Mouse (Mus musculus) Patski (cell line): Measurements from ENCODE around the gene Slc43a2. TPM values are rescaled to one million over a fixed set of nuclear protein-coding genes. Genes with fewer than 3 reads are reported as not detected.

Experiments
- ATAC-seq: fragments of 100-300 bp; one replicate; pipeline ENCODE4 v1.8.0; 2021
- CTCF ChIA-PET: fragments of 350-600 bp; sonication (Branson Sonifier 250); formaldehyde crosslinking; loops from one replicate; lab custom pipeline; 2022; ENCODE audit warnings: inconsistent platforms; lab: Charles Lee
- POLR2A ChIA-PET: fragments of 350-600 bp; sonication (Branson Sonifier 250); formaldehyde crosslinking; loops from one replicate; lab custom pipeline; 2022; ENCODE audit warnings: antibody characterized with exemption, inconsistent platforms; lab: Charles Lee
- DNase-seq: peaks from one replicate; pipeline ENCODE4 v3.0.0-alpha.2; 2011; ENCODE audit warnings: low read depth, low spot score
- H3K27me3 ChIP-seq: fragments of 371-371 bp; one replicate; pipeline ENCODE4 v1.5.1; 2021
- CTCF ChIP-seq: fragments of 100-300 bp; IDR thresholded peaks from one replicate; pipeline ENCODE4 v1.5.1; 2021
- in situ Hi-C: fragments of 300-500 bp; cut with MboI; formaldehyde crosslinking; loops from 3 replicates; pipeline ENCODE4 v1.11.1; 2018; ENCODE audit warnings: low pct_unique_long_range_greater_than_20kb, mixed read lengths
- polyA plus RNA-seq: library from polyadenylated mRNA; unstranded; gene quantifications from one replicate; pipeline ENCODE4 v1.2.3, GENCODE M21; 2021

The Slc43a2 gene
- polyA plus RNA-seq, 1 experiment from 2014 or later: 10.0 TPM

- no peak for ATAC-seq
- DNase-seq: no peak
- ChIA-PET CTCF (interaction anchor here (1.1 kb wide), 1 partner anchor 15 kb away, joined by 3 read pairs; no protein-coding TSS in a partner anchor), POLR2A (no interaction called here)
- in situ Hi-C loops: no loop called here
- H3K27me3 ChIP-seq: no peaks in the 10 kb centered on the region
- TF ChIP-seq CTCF: no peak
These were observed 29.3 kb downstream of the Slc43a2 start for GRCm38 (mm10) chr11:75560530-75561409.

GRCm38 (mm10) chr11:75561410-75561791 is 29.9 kb downstream of the Slc43a2 start:
- TF ChIP-seq CTCF: no peak
- H3K27me3 ChIP-seq: no peaks in the 10 kb centered on the region
- DNase-seq (no peak), ATAC-seq (no peak)
- POLR2A ChIA-PET: no interaction called here
- in situ Hi-C loops: no loop called here
- CTCF ChIA-PET: no interaction called here

GRCm38 (mm10) chr11:75562840-75563239 is 31.3 kb downstream of the Slc43a2 start:
- POLR2A ChIA-PET: interaction anchor here (1.0 to 1.1 kb wide), 2 partner anchors 12 to 31 kb away, joined by 3 read pairs; partner anchors contain the start of gene Slc43a2
- CTCF ChIA-PET: interaction anchor here (1.0 to 1.2 kb wide), 3 partner anchors 10 to 12 kb away, joined by 3 to 4 read pairs (median 4); no protein-coding TSS in a partner anchor
- ATAC-seq: no peak
- DNase-seq: no peak
- in situ Hi-C loops: no loop called here
- H3K27me3 ChIP-seq: no peaks in the 10 kb centered on the region
- TF ChIP-seq CTCF: no peak

- CTCF ChIA-PET: interaction anchor here (1.1 to 1.2 kb wide), 2 partner anchors 34 to 40 kb away, joined by 3 read pairs; no protein-coding TSS in a partner anchor
- TF ChIP-seq CTCF: no peak
- POLR2A ChIA-PET: interaction anchor here (0.7 kb wide), 1 partner anchor 9 kb away, joined by 3 read pairs; no protein-coding TSS in a partner anchor
- no peaks in the 10 kb centered on the region for H3K27me3 ChIP-seq
- DNase-seq (peak; percentile 82), ATAC-seq (peak; percentile 51)
- in situ Hi-C loops: no loop called here
These were observed 32.5 kb downstream of the Slc43a2 start for GRCm38 (mm10) chr11:75563851-75564548.

GRCm38 (mm10) chr11:75565849-75566248 is 34.4 kb downstream of the Slc43a2 start:
- TF ChIP-seq CTCF: no peak
- ChIA-PET CTCF (interaction anchor here (2.1 kb wide), 1 partner anchor 54 kb away, joined by 6 read pairs; no protein-coding TSS in a partner anchor), POLR2A (no interaction called here)
- ATAC-seq (no peak), DNase-seq (no peak)
- H3K27me3 ChIP-seq: no peaks in the 10 kb centered on the region
- in situ Hi-C loops: loop anchor here (5.0 kb wide), 1 partner anchor 384 kb away; no protein-coding TSS in a partner anchor

- ATAC-seq (no peak), DNase-seq (no peak)
- no peaks in the 10 kb centered on the region for H3K27me3 ChIP-seq
- TF ChIP-seq CTCF: no peak
- CTCF ChIA-PET: interaction anchor here (0.9 to 2.1 kb wide), 2 partner anchors 32 to 55 kb away, joined by 4 to 6 read pairs; no protein-coding TSS in a partner anchor
- in situ Hi-C loops: loop anchor here (5.0 kb wide), 1 partner anchor 384 kb away; no protein-coding TSS in a partner anchor
- POLR2A ChIA-PET: interaction anchor here (0.8 to 1.0 kb wide), 2 partner anchors 21 kb away, joined by 3 read pairs; no protein-coding TSS in a partner anchor
These were observed 35.0 kb downstream of the Slc43a2 start for GRCm38 (mm10) chr11:75566276-75567196.

- CTCF ChIA-PET: interaction anchor here (1.9 kb wide), 1 partner anchor 37 kb away, joined by 5 read pairs; no protein-coding TSS in a partner anchor
- DNase-seq (no peak), ATAC-seq (no peak)
- in situ Hi-C loops: loop anchor here (5.0 kb wide), 1 partner anchor 385 kb away; no protein-coding TSS in a partner anchor
- POLR2A ChIA-PET: interaction anchor here (1.0 kb wide), 1 partner anchor 20 kb away, joined by 3 read pairs; no protein-coding TSS in a partner anchor
- no peaks in the 10 kb centered on the region for H3K27me3 ChIP-seq
- no peak for TF ChIP-seq CTCF
These were observed 36.0 kb downstream of the Slc43a2 start for GRCm38 (mm10) chr11:75567346-75568114.

GRCm38 (mm10) chr11:75568115-75568511 is 36.6 kb downstream of the Slc43a2 start:
- no peak for ATAC-seq
- ChIA-PET POLR2A (no interaction called here), CTCF (interaction anchor here (1.9 kb wide), 1 partner anchor 37 kb away, joined by 5 read pairs; no protein-coding TSS in a partner anchor)
- DNase-seq: no peak
- no peaks in the 10 kb centered on the region for H3K27me3 ChIP-seq
- in situ Hi-C loops: loop anchor here (5.0 kb wide), 1 partner anchor 386 kb away; no protein-coding TSS in a partner anchor
- TF ChIP-seq CTCF: no peak
